Mouse (Mus musculus) lung, embryonic 15.5 days (tissue): ENCODE data around the gene Plekhh2. TPM values are rescaled to one million over a fixed set of nuclear protein-coding genes. Genes with fewer than 3 reads are reported as not detected.
A peak's percentile ranks its signal among the peaks of the same experiment; 100 is the strongest.

Experiments used
- ATAC-seq: fragments of 200-750 bp; cut with Nextera tagmentation; 2 replicates; pipeline ENCODE4 v1.8.0; 2017; ENCODE audit warnings: moderate number of reproducible peaks, borderline replicate concordance; ENCODE audit not compliant: low FRiP score, low TSS enrichment; ENCODE audit errors: extremely low read depth
- H3K27ac ChIP-seq: fragments of 300-500 bp; sonication (generic); 2 replicates; pipeline ENCODE4 v1.5.1; 2015; ENCODE audit warnings: moderate library complexity, mild to moderate bottlenecking, inconsistent platforms
- H3K27me3 ChIP-seq: fragments of 300-500 bp; sonication (generic); 2 replicates; pipeline ENCODE4 v1.6.1; 2015; ENCODE audit warnings: inconsistent platforms
- H3K36me3 ChIP-seq: fragments of 300-500 bp; sonication (generic); 2 replicates; pipeline ENCODE4 v1.6.1; 2015; ENCODE audit warnings: inconsistent platforms
- H3K4me1 ChIP-seq: fragments of 300-500 bp; sonication (generic); 2 replicates; pipeline ENCODE4 v1.6.1; 2015; ENCODE audit warnings: inconsistent platforms
- H3K4me2 ChIP-seq: fragments of 300-500 bp; sonication (generic); 2 replicates; pipeline ENCODE4 v1.6.1; 2015; ENCODE audit warnings: inconsistent platforms, mild to moderate bottlenecking, moderate library complexity
- H3K4me3 ChIP-seq: fragments of 300-500 bp; sonication (generic); 2 replicates; pipeline ENCODE4 v1.5.1; 2015; ENCODE audit warnings: mild to moderate bottlenecking, inconsistent platforms
- H3K9ac ChIP-seq: fragments of 300-500 bp; sonication (generic); 2 replicates; pipeline ENCODE4 v1.6.1; 2015; ENCODE audit warnings: inconsistent platforms
- H3K9me3 ChIP-seq: fragments of 300-500 bp; sonication (generic); 2 replicates; pipeline ENCODE4 v1.6.1; 2016; ENCODE audit warnings: inconsistent platforms
- WGBS: fragments of 180-500 bp; shearing (Covaris S2); methylation state at CpG from one replicate; pipeline ENCODE4 v1.1.7; 2015; 5-methylcytosine and 5-hydroxymethylcytosine counted together
- polyA plus RNA-seq: library from polyadenylated mRNA; unstranded; fragments of >200 nt; fragmentation: Nextera tagmentation; extraction: Ambion mirVana; gene quantifications from 2 replicates; pipeline ENCODE4 v1.2.1, GENCODE M21; 2015

The Plekhh2 gene
- polyA plus RNA-seq, result 7.4 and 8.8 TPM in 2 replicates

DNA sequence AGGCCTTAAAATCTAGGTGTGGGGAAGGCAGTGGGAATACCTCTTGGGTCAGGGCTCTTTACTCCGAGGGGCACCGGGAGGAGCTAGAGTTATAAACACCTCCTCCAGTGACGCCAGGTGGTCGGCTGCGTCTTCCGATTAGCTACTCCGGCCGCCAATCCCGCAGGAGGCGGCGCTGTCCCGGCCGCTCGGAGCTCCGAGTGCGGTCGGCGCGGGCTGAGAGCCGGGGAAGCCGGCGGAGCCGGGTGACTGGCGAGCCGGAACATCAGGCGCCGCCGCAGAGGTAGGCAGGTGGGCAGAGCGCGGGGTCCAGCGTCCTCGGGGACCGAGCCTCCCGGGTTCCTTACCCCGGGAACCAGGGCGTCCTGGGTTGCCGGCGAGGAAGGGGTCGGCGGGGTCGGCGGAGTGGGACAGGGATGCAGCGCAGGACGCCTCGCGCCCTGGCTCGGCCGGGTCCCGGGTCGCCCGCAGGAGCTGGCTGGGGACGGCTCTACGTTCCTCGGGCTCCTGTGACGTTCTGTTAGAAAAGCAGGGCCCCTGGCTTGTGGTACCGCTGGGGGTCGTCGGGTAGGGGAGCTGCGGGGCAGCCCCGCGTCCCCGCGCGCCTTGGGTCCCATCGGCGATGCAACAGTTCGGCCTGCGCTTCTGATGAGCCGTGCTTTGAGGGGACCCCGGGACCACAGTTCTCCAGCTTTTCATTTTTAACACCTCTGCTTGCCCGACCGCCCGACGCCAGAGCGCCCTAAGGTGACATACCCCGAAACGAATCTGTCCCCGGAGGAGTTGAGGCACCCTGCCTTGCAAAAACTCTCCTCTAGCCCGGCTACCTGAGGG, at the start of gene Plekhh2:
Plekhh2 (plus strand) TSS at position 214 of the 834 bp plus-strand sequence.
- no peaks in the 10 kb centered on the region for H3K9me3 ChIP-seq
- H3K27ac ChIP-seq, result peak within 1 kb of the TSS; percentile 74
- no peaks in the 10 kb centered on the region for H3K36me3 ChIP-seq
- under 1% methylated on average over 78 of the region's 79 CpGs for WGBS
- ATAC-seq, result peak; percentile 82
- H3K4me2 ChIP-seq, result peak within 1 kb of the TSS; percentile 84
- H3K27me3 ChIP-seq, result no peaks in the 10 kb centered on the region
- peaks cover 26% of the 10 kb centered on the region for H3K4me1 ChIP-seq
- H3K9ac ChIP-seq, result peak within 1 kb of the TSS; percentile 77
- H3K4me3 ChIP-seq, result peak within 1 kb of the TSS; percentile 61

DNA sequence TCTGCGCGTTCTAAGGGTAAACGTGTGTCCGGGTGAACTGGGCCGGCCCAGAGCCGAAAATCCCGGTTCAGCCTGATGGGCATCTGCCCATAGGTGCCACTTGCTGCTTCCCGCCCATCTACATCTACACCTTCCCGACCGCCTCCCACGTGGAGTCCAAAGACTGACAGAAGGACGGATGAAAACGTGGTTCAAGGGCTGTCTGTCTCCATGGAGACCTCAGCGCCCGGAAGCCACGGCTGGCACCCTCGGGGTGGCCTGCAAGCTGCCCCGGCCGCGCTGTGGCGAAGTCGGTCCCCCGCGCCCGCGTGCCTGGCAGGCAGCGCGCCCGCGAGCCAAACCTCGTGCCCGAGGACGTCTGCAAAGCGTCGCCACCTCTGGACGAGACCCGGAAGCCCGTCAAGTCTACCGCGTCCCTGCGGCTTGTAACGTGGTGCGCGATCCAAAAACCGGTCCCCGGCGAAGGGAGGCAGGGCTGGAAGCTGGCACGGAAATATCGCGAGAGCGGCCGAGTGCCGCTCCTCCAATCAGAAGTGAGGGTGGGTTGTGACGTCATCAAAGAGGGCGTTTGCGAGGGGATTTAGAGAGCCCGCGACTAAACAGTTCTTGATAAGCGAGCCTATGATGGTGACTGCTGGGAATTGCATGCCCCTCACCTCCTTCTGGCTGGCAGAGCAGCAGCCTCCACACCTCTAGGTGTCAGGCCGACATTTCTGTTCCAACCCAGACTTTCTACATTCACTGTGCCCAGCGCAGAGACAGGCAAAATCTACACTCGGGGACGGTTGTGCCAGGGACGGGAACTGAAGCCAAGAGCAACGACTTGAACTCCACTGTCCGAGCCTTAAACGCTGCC, 45.7 kb upstream of the Plekhh2 start, which contains the start of gene Thada:
Thada (minus strand) TSS at position 453 of the 856 bp plus-strand sequence.
- peak; percentile 99 for ATAC-seq
- Histone ChIP-seq H3K4me3 (peak within 1 kb of the TSS; percentile 86), H3K27ac (peak within 1 kb of the TSS; percentile 79), H3K27me3 (no peaks in the 10 kb centered on the region), H3K4me2 (peak within 1 kb of the TSS; percentile 89), H3K4me1 (peaks cover 8% of the 10 kb centered on the region), H3K9ac (peak within 1 kb of the TSS; percentile 77), H3K9me3 (no peaks in the 10 kb centered on the region), H3K36me3 (peaks cover 7% of the 10 kb centered on the region; the same call in 1 of the 2 replicates)
- under 1% methylated on average over 67 of the region's 67 CpGs for WGBS

DNA sequence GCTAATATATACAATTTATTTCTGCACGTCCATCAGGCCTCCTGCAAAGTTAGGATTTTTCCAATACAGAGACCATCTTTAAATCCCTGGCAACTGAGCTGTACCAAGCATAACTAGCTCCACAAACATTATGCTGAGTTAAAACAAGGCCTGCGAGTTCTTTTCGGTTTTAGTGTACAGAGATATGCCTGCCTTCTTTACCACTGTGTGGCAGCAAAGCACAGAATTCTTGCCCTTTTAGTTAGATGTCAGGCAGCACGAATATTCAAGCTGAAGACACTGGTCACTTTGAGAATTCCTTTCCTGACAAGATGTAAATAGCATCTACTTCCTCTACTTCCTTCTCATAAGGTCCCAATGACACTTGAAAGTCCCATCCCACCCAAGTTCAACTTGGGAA, 37.4 kb upstream of the Plekhh2 start:
- Histone ChIP-seq H3K9ac (no peak overlapping the region), H3K4me1 (no peaks in the 10 kb centered on the region), H3K27me3 (no peaks in the 10 kb centered on the region), H3K4me2 (no peak overlapping the region), H3K36me3 (no peaks in the 10 kb centered on the region), H3K4me3 (no peak overlapping the region), H3K9me3 (no peaks in the 10 kb centered on the region), H3K27ac (no peak overlapping the region)
- peak; percentile 52; the same call in 1 of the 2 replicates for ATAC-seq
- WGBS, result 35% methylated on average over 4 of the region's 4 CpGs

DNA sequence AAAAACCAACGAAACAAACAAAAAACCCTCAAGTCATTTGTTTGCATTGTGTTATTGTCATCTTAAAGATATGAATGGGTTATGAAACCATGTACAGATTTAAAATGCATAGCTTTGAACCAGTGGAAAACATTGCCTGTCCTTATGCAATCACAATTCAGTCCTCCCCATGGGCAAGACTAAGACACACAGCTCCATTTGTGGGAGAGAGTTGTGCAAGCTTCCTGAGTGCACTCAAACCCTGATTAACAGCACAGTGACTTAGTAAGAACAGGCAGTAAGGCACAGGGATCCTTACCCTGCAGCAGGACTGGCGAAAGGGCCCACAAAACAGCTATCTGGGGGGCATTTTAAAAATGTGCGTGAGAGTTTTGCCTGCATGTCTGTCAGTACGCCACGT, 34.5 kb upstream of the Plekhh2 start:
- Histone ChIP-seq H3K4me1 (no peaks in the 10 kb centered on the region), H3K4me3 (no peak overlapping the region), H3K27ac (no peak overlapping the region), H3K27me3 (no peaks in the 10 kb centered on the region), H3K9ac (no peak overlapping the region), H3K4me2 (no peak overlapping the region), H3K36me3 (no peaks in the 10 kb centered on the region), H3K9me3 (no peaks in the 10 kb centered on the region)
- 80% methylated on average over 5 of the region's 5 CpGs for WGBS
- ATAC-seq, result no peak

DNA sequence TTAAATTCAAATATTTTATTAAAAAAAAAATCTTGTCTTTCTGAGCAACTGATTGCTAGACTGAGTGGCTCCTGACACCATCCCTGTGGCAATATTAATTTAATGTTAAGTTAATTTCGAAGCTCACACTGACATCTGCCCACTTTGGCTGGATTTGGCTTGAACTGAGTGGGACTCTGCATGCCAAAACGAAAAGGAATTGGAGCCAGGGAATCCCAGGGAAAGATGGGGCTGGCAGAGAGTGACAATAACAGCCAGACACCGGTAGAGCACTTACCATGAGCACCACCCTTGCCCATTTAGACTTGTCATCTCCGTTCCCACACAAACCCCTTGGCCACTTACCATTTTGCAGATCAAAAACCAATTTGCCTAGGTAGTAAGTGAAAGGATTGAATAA, 33.4 kb upstream of the Plekhh2 start:
- H3K27ac ChIP-seq, result no peak overlapping the region
- no peaks in the 10 kb centered on the region for H3K9me3 ChIP-seq
- H3K9ac ChIP-seq, result no peak overlapping the region
- no peaks in the 10 kb centered on the region for H3K27me3 ChIP-seq
- H3K4me3 ChIP-seq, result no peak overlapping the region
- no peak overlapping the region for H3K4me2 ChIP-seq
- 70% methylated on average over 4 of the region's 4 CpGs for WGBS
- no peak for ATAC-seq
- no peaks in the 10 kb centered on the region for H3K4me1 ChIP-seq
- no peaks in the 10 kb centered on the region for H3K36me3 ChIP-seq

DNA sequence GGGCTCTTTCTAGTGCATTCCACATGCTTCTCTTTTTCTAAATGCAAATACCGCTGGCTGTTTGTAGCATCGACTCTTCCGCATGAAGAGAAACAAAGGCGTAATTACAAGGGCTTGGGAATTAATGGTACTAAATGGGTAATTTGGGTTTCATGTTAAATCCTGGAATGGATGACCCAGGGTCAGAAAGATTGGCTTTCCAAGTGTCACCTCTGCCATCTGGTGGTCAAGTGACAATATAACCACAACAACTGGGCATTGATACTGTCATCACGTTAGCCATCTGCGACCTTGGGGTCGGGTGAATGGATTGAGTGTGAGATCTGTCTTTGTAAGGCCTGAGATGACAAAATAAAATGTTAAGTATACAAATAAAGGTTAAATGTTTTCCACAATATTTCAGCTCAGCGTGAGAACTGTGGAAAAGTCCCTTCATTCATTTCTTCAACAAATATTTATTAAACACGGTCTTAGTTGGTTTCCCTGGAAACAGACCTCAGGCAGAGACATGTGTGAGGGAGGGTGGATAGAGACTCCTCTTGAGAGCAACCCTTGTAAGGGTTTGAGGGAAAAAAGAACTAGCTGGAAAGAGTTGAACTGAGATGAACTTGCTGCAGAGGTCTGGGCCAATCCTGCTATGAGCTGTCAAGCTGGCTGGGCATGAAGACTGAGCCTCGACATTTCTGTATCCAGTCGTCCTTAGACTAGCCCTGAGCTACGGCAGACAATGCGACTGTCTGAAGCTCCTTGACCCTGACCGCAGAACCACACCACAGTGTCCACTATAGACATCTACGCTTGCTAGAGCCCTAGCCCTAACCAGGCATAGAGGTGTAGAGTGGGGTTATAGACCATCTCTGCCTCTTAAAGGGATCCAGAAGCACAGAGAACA, 31.0 kb upstream of the Plekhh2 start:
- H3K4me2 ChIP-seq, result no peak overlapping the region
- no peak overlapping the region for H3K4me3 ChIP-seq
- ATAC-seq, result no peak
- no peak overlapping the region for H3K27ac ChIP-seq
- H3K27me3 ChIP-seq, result no peaks in the 10 kb centered on the region
- WGBS, result 42% methylated on average over 15 of the region's 15 CpGs
- no peaks in the 10 kb centered on the region for H3K4me1 ChIP-seq
- H3K9ac ChIP-seq, result no peak overlapping the region
- H3K36me3 ChIP-seq, result no peaks in the 10 kb centered on the region
- H3K9me3 ChIP-seq, result no peaks in the 10 kb centered on the region

DNA sequence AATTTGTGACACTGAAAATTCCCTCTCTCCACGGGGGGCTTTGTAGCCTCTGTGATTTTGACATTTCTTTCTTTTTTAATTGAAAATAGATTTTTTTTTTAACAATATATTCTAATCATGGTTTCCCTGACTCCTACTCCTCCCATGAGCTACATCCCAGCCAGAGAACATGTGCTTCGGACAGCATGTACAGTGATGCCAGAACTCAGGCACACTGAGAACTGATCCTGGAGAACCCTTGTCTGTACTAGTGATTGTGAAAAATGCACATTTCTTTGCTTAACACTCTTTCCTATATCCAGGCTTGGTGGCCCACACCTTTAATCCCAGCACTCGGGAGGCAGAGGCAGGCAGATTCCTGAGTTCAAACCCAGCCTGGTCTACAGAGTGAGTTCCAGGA, 28.9 kb upstream of the Plekhh2 start:
- no peak overlapping the region for H3K9ac ChIP-seq
- no peak overlapping the region for H3K4me3 ChIP-seq
- no peaks in the 10 kb centered on the region for H3K9me3 ChIP-seq
- no peaks in the 10 kb centered on the region for H3K4me1 ChIP-seq
- H3K4me2 ChIP-seq, result no peak overlapping the region
- no peak for ATAC-seq
- WGBS, result 85% methylated on average over 3 of the region's 3 CpGs
- no peaks in the 10 kb centered on the region for H3K27me3 ChIP-seq
- H3K36me3 ChIP-seq, result no peaks in the 10 kb centered on the region
- H3K27ac ChIP-seq, result no peak overlapping the region

DNA sequence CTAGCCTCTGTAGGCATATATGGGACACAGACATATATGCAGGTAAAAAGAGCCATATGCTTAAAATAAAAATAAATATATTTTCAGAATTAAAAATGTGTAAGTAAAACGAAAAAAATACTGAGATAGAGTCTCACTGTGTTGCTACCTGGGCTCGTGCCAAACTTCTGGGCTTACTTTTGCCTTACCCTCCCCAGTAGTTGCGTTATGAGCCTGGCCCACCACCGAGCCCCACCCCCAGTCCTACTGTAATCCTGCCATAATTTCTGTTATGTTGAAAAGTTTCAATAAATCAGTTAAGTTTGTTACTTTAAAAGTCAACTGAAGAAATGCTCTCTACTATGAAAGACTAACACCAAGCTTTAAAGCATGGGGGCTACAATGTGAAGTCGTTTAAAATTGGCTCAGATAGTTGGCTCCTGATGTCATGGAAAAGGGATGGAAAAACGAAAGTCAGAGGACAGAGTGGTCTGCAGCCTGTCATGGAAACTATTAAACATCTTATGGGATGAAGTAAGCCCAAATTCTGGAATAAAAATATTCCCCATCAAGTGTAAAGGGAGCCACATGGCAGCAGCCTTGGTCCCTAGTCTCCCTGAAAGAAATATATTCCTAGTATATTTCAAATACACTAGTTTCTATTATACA, 27.9 kb upstream of the Plekhh2 start:
- Histone ChIP-seq H3K4me1 (no peaks in the 10 kb centered on the region), H3K4me3 (no peak overlapping the region), H3K27me3 (no peaks in the 10 kb centered on the region), H3K27ac (no peak overlapping the region), H3K9me3 (no peaks in the 10 kb centered on the region), H3K36me3 (no peaks in the 10 kb centered on the region), H3K9ac (no peak overlapping the region), H3K4me2 (no peak overlapping the region)
- WGBS, result 61% methylated on average over 6 of the region's 6 CpGs
- no peak for ATAC-seq

DNA sequence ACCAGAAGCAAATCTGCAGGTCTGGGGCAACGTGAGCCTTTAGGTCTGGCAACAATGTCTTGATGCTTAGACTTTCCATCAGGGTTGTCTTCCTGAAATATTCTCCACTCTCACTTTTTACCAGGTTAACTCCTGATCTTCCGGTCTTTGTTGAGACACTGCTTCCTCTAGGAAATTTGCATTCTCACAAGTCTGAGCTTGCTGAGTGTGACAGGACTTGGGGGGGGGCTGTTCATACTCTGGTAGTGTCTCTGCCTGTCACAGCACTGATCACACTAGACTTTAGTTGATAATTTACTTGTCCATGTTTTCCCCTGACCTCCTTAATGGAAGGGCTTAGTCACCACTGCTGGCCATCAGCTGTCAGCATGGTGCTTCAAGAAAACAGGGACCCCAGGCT, 24.3 kb upstream of the Plekhh2 start:
- Histone ChIP-seq H3K27me3 (no peaks in the 10 kb centered on the region), H3K4me3 (no peak overlapping the region), H3K4me2 (no peak overlapping the region), H3K36me3 (no peaks in the 10 kb centered on the region), H3K27ac (no peak overlapping the region), H3K9me3 (no peaks in the 10 kb centered on the region), H3K4me1 (no peaks in the 10 kb centered on the region), H3K9ac (no peak overlapping the region)
- 84% methylated on average over 2 of the region's 2 CpGs for WGBS
- no peak for ATAC-seq

DNA sequence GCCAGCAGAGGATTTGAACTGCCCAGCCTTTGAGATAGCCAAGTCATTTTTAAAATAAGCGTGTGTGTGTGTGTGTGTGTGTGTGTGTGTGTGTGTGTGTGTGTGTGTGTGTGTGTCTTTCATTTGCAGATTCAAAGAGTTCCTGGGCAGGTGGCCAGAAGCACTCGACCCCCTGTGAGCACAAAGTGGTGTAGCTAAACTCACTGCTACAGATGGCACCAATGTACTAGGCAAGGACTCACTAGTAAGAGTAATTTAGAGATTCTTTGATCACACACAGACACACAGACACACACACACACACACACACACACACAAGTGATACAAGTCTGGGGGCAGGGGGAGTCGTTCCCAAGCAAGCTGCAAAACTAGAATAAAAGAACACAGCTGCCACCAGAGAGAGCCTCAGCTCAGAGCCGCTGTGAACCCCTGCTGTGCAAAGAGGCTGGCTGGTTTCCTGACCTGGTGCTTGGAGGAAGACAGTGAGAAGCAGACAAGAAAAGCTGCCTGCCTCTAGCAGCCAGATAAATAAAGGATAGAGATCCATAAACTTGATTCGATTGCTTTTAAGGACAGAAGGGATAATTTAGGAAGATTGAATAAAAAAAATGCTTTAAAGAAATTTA, 19.3 kb upstream of the Plekhh2 start:
- H3K9me3 ChIP-seq, result no peaks in the 10 kb centered on the region
- H3K4me2 ChIP-seq, result no peak overlapping the region
- H3K9ac ChIP-seq, result no peak overlapping the region
- no peak overlapping the region for H3K4me3 ChIP-seq
- no peaks in the 10 kb centered on the region for H3K27me3 ChIP-seq
- no peak for ATAC-seq
- H3K27ac ChIP-seq, result no peak overlapping the region
- 34% methylated on average over 5 of the region's 5 CpGs for WGBS
- no peaks in the 10 kb centered on the region for H3K4me1 ChIP-seq
- no peaks in the 10 kb centered on the region for H3K36me3 ChIP-seq
